Mouse (Mus musculus): Measurements from ENCODE around the gene Lat2.
A peak's percentile ranks its signal among the peaks of the same experiment; 100 is the strongest.

The Lat2 gene

DNA sequence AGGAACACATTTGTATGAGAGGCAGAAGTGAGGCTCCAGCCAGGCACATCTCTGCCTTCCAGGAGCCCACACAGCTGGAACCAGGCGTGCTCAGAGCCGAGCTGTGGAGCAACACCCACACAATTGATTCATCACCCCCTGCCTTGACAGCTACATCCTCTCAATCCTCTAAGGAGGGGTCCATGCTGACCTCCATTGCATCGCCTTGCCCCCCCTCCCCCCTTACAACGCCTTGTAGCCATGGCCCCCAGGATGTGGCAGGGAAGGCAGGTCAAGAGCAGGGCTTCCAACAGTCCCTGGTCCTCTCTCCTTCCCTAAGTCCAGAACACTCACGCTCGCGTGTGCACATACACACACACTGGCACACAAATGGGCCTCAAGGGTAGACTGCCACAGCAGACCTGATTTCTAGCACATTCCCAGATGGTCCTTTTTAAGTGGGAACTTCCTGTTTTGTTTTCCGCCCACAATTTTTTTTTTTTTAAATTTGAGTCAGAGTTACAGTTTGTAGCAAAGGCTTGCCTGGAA is 45.8 kb downstream of the Lat2 start:
- DNase-seq, result no peak

GRCm38 (mm10) chr5:134568030-134568429 is 46.8 kb downstream of the Lat2 start:
- DNase-seq, result no peak

DNA sequence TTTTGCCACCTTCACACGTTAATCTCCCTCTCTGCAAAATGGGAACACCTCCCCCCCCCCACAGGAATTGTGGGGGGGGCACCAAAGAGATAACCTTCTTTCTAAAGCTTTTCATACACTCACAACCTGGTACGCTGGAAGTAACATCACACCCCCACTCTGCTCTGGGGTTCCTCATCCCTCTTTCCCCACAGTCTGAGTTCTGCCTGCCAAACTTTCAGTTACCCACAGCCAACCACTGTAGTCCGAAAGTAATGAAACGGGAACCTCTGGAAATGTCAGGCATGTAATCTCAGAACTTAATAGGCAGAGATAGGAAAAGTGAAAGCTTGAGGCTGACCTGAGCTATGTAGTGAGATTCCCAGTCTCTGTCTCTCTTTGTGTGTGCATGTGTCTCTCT is 47.4 kb downstream of the Lat2 start:
- DNase-seq, result no peak

GRCm38 (mm10) chr5:134565696-134566095 is 49.1 kb downstream of the Lat2 start:
- no peak for DNase-seq

- DNase-seq, result no peak
These were observed 50.6 kb downstream of the Lat2 start for GRCm38 (mm10) chr5:134564272-134564671.

DNA sequence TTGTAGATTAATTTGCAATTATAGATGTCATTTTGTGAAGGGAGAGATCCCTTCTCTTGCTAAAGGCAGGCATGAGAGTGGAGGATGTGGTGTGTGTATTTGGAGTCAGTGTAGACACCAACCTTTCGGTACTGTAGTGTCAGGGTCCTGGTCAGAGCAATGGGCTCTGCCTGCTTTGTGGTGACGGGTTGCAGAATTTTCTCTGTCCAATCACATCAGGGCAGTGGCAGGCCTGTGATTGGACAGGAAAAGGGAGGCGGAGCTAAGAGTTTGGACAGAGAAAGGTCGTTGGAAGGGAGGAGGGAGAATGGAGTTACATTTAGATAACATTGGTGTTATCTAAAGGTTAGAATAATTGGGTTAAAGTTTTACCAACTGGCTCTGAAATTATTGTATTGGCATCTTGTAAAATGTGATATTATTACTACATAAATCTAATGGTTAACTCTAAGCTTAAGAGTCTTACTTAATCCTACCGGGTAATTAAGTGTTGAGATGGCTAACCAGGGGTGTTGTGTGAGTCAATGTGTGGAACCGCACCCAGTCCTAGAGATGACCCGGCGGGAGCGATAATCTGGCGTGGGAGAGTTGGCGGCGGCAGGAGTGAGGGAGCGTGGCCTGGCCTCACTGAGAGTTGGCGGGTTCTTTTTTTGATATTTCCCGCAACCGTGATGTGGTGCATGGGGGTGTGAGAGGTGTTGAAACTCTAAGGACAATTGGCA is 54.2 kb downstream of the Lat2 start:
- DNase-seq, result no peak

GRCm38 (mm10) chr5:134560071-134560449 is 54.8 kb downstream of the Lat2 start, which contains the start of gene Syna:
TSS of gene Syna (minus strand) at chr5:134560171.
- DNase-seq, result no peak

- DNase-seq, result peak; percentile 78
These were observed 59.2 kb downstream of the Lat2 start for GRCm38 (mm10) chr5:134555463-134556164.

DNA sequence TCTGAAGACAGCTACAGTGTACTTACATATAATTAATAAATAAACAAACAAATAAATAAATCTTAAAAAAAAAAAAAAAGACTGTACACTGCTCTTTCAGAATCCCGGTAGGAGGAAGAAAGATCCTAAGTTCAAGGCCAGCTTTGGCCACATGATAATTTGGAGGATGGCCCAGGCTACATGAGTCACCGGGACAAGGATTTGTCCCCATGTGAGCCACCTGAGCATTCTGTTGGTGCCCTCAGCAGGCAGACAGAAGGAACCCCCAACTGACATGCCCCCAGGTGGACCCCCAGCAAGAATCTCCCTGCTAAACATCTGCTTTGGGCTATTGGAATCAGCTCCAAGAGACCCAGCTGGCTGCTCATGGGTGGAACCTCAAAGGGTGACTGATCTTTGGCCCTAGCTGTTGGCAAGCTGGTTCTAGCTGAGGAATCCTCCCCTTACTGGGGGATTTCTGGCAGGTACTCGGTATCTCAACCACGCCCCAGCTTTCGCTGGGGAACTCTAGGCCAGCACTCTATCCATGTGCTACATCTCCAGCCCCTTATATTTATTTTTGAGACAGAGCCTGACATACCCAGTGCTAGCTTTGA is 60.8 kb downstream of the Lat2 start:
- DNase-seq, result no peak

DNA sequence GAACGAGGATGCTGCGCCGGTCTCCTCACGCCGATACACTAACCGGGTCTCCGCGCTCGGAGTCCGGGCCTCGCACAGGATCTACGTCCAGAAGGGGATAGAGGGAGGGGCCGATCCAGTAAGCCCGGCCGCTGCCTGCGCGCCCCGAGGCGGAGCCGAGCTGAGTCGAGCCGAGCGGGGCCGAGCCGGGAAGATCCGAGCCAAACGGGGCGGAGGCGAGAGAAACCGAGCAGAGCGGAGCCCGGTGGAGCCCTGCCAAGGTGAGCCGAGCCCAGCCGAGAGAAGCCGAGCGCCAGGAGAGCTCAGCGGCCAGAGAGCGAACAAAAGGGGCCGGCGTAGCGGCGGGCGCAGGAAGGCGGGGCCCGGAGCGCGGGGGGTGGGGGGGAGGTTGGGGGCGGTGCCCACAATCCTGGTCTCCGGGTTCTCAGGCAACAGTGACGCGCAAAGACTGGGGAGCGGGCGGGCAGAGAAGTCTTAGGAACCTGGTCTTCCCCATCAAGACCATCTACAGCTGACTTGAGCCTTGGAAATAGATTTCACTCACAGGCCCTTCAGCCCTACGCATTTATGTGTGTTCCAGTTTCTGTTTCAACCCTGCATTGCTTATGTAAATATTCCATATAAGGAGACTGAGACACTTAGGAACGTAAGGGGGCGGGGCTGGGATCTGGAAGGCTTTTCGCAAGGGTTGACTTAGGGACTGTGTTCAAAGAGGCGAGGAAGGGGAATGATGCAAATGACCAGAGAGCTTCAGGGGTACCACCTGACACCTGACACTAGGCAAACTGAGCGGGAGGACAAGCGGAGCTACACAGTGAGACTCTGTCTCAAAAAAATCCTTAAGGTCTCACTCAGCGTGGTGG is 62.5 kb downstream of the Lat2 start, which contains the start of gene Clip2:
TSS of gene Clip2 (minus strand) at position 325 of the 863 bp plus-strand sequence.
- peak; percentile 97 to 98 for DNase-seq

DNA sequence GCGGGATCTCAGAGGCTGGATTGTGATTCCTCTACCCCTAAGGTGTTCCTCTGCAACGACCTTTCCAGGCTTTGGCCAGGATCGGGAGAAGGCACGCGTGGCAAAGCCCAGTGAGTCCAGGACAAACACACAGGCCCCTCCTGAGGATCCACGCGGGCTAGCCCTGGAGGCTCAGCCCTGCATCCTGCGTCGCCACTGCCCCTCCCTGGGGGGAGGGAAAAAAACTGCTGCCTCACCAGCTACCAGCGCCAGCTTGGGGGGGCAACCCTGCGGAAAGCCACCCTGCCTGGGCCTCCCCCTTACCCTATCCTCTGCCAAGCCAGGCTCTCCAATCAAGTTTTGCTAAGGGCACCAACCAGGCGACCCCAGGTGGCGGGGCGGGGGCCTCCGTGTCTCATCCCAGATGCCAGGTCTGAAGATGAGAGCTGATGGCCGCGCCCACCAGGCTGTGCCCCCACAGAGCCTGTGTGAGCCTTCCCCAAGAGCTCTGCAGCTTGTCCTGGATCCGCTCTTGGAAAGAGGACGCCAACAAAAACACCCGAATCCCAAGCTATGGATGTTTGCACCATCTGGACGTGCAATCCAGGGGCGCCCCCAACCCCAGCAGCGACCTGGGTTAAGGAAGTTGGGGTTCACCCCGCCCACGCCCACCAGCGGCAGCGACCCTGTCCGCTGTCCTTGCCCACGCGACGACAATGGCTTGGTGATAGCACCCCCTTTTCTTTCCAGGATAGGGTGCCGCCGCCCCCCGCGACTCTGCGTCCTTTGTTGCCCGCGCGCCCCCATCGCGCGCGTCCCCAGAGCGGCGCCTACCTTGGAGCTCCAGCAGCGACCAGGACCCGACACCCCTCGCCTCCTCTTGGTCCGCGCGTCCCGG is 63.4 kb downstream of the Lat2 start:
- DNase-seq, result peak; percentile 23 to 51

GRCm38 (mm10) chr5:134550836-134551232 is 64.0 kb downstream of the Lat2 start:
- DNase-seq, result no peak
